In genomic region chr4:152850147-152850546, GRCm38 (mm10) we compare ENCODE assay signal across 27 mouse cellular contexts.
DNase-seq lines count a peak whose midpoint lies in the region; ATAC-seq and TF ChIP-seq lines count a peak whose summit lies in the region.
"Had no signal": no experiment of that assay in that cellular context is flagged by ENCODE, and none has a peak within 500 bp of the region (broad histone marks: within the 10 kb centered on the region; RNA-seq: fewer than 3 reads in every experiment).

No protein-coding gene starts in this region.

- H3K4me3 ChIP-seq in lung, embryonic 14.5 days (ENCODE audit: low read depth, low read length), result no peak overlapping the region
- no peak overlapping the region for H3K4me3 ChIP-seq in lung, adult 2 months (replicated peaks; ENCODE audit: extremely low read depth, low read depth, low read length)
- no peak overlapping the region for H3K4me3 ChIP-seq in intestine, embryonic 16.5 days (ENCODE audit: low read length)
- no peak overlapping the region for H3K4me3 ChIP-seq in stomach, embryonic 16.5 days (replicated peaks; ENCODE audit: low read length)
- H3K4me3 ChIP-seq: limb, embryonic 12.5 days; liver, embryonic 12.5 days; megakaryocyte, embryonic 14.5 days; midbrain, embryonic 12.5 days; neural tube, embryonic 13.5 days had no signal

- 10% methylated on average over 9 of the region's 9 CpGs for WGBS in lung, embryonic 14.5 days
- 11% methylated on average over 9 of the region's 9 CpGs for WGBS in lung, adult 2 months
- 24% methylated on average over 9 of the region's 9 CpGs for WGBS in intestine, embryonic 16.5 days
- WGBS in stomach, embryonic 16.5 days, result 19% methylated on average over 9 of the region's 9 CpGs

- TF ChIP-seq CTCF in lung, embryonic 14.5 days (IDR thresholded peaks at IDR 0.05; ENCODE audit: low read depth), result no peak
- no peak for TF ChIP-seq CTCF in lung, adult 2 months (IDR thresholded peaks at IDR 0.05; ENCODE audit: insufficient read depth, low read length)

- no peaks in the 10 kb centered on the region for H3K9me3 ChIP-seq in lung, embryonic 14.5 days (ENCODE audit: low read depth, low read length)
- H3K9me3 ChIP-seq in intestine, embryonic 16.5 days (ENCODE audit: control insufficient read depth, low read length), result no peaks in the 10 kb centered on the region
- no peaks in the 10 kb centered on the region for H3K9me3 ChIP-seq in stomach, embryonic 16.5 days (replicated peaks; ENCODE audit: control insufficient read depth, low read length)
- H3K9me3 ChIP-seq: limb, embryonic 12.5 days; midbrain, embryonic 12.5 days; neural tube, embryonic 13.5 days had no signal

- H3K4me1 ChIP-seq in lung, embryonic 14.5 days (ENCODE audit: insufficient read depth), result no peaks in the 10 kb centered on the region
- H3K4me1 ChIP-seq in lung, adult 2 months (ENCODE audit: control insufficient read depth, insufficient read depth, low read length), result no peaks in the 10 kb centered on the region
- no peaks in the 10 kb centered on the region for H3K4me1 ChIP-seq in intestine, embryonic 16.5 days (ENCODE audit: control insufficient read depth, insufficient read depth, low read length)
- peaks cover 21% of the 10 kb centered on the region for H3K4me1 ChIP-seq in stomach, embryonic 16.5 days (ENCODE audit: control insufficient read depth, insufficient read depth, low read length)
- H3K4me1 ChIP-seq: limb, embryonic 12.5 days; liver, embryonic 12.5 days; megakaryocyte, embryonic 14.5 days; midbrain, embryonic 12.5 days had no signal

- H3K36me3 ChIP-seq in lung, embryonic 14.5 days (ENCODE audit: insufficient read depth), result no peaks in the 10 kb centered on the region
- no peaks in the 10 kb centered on the region for H3K36me3 ChIP-seq in intestine, embryonic 16.5 days (ENCODE audit: control insufficient read depth, insufficient read depth, low read length)
- H3K36me3 ChIP-seq in stomach, embryonic 16.5 days (ENCODE audit: control insufficient read depth, insufficient read depth, low read length), result no peaks in the 10 kb centered on the region
- H3K36me3 ChIP-seq: limb, embryonic 12.5 days; liver, embryonic 12.5 days; midbrain, embryonic 12.5 days; neural tube, embryonic 13.5 days had no signal

- H3K27me3 ChIP-seq in lung, embryonic 14.5 days (ENCODE audit: insufficient read depth, low read length), result no peaks in the 10 kb centered on the region
- H3K27me3 ChIP-seq in intestine, embryonic 16.5 days (replicated peaks; ENCODE audit: control insufficient read depth, insufficient read depth, low read length), result no peaks in the 10 kb centered on the region
- H3K27me3 ChIP-seq in stomach, embryonic 16.5 days (ENCODE audit: control insufficient read depth, insufficient read depth, low read length), result no peaks in the 10 kb centered on the region
- H3K27me3 ChIP-seq: limb, embryonic 12.5 days; liver, embryonic 12.5 days; megakaryocyte, embryonic 14.5 days; midbrain, embryonic 12.5 days; neural tube, embryonic 13.5 days had no signal

- intact Hi-C loops in left cerebral cortex, postnatal 4 days (cut with DNase I), result no loop called here

- ATAC-seq in lung, embryonic 14.5 days (ENCODE audit: insufficient read depth), result peak; percentile 66
- peak; percentile 46; the same call in 1 of the 2 replicates for ATAC-seq in intestine, embryonic 16.5 days
- peak; percentile 31; the same call in 1 of the 2 replicates for ATAC-seq in stomach, embryonic 16.5 days (ENCODE audit: insufficient read depth, low FRiP score)
- ATAC-seq: activated CD4-positive, CD25-positive, alpha-beta regulatory T cell, adult 4 months; forebrain, embryonic 14.5 days; liver, embryonic 12.5 days; liver, postnatal 0 days had no signal

- no peak for TF ChIP-seq POLR2A in lung, adult 2 months (IDR thresholded peaks at IDR 0.05; ENCODE audit: borderline replicate concordance, extremely low read depth, low read depth, low read length)

- H3K4me2 ChIP-seq in lung, embryonic 14.5 days, result no peak overlapping the region
- no peak overlapping the region for H3K4me2 ChIP-seq in intestine, embryonic 16.5 days (ENCODE audit: low read depth, low read length)
- no peak overlapping the region for H3K4me2 ChIP-seq in stomach, embryonic 16.5 days (ENCODE audit: low read depth, low read length)
- H3K4me2 ChIP-seq: heart, embryonic 11.5 days; hindbrain, embryonic 14.5 days; limb, embryonic 12.5 days; liver, embryonic 12.5 days; midbrain, embryonic 12.5 days; neural tube, embryonic 13.5 days had no signal

- peak; percentile 74 for DNase-seq in lung, embryonic 14.5 days
- DNase-seq in lung, adult 2 months, result no peak
- DNase-seq in lung, postnatal 10 days, result peak; percentile 70
- DNase-seq in T-cell, adult 2 months (ENCODE audit: low spot score), result no peak
- DNase-seq in left cerebral cortex, postnatal 4 days, result no peak
- DNase-seq: adrenal gland, adult 2 months; B cell, adult 2 months; cerebellum, adult 8-10 months; cerebellum, postnatal 25 days; gastrocnemius, postnatal 25 days; heart, adult 11 months; kidney, postnatal 25 days; liver, postnatal 0 days; right cerebral cortex, postnatal 4 days; thymus, adult 18-20 months; thymus, postnatal 25 days had no signal

- H3K9ac ChIP-seq in lung, embryonic 14.5 days, result no peak overlapping the region
- H3K9ac ChIP-seq in intestine, embryonic 16.5 days (ENCODE audit: low read depth, low read length), result no peak overlapping the region
- H3K9ac ChIP-seq in stomach, embryonic 16.5 days (ENCODE audit: low read length), result no peak overlapping the region
- H3K9ac ChIP-seq: hindbrain, embryonic 14.5 days; limb, embryonic 12.5 days; liver, embryonic 12.5 days; liver, postnatal 0 days; midbrain, embryonic 12.5 days; neural tube, embryonic 13.5 days had no signal

- no peak overlapping the region for H3K27ac ChIP-seq in lung, embryonic 14.5 days (ENCODE audit: low read depth)
- H3K27ac ChIP-seq in intestine, embryonic 16.5 days (ENCODE audit: low read length), result no peak overlapping the region
- H3K27ac ChIP-seq in stomach, embryonic 16.5 days (ENCODE audit: low read length), result no peak overlapping the region; the same call in 1 of the 2 replicates
- H3K27ac ChIP-seq: hindbrain, embryonic 14.5 days; limb, embryonic 12.5 days; liver, embryonic 12.5 days; midbrain, embryonic 12.5 days; neural tube, embryonic 13.5 days had no signal

Comparison
In these comparisons a context has a peak if more than half of its experiments do, and no peak if none do; other contexts are left out.
1. DNase-seq: peak in lung, embryonic 14.5 days (single experiment) and lung, postnatal 10 days (single experiment); none in lung, adult 2 months (single experiment), T-cell, adult 2 months (single experiment) and left cerebral cortex, postnatal 4 days (single experiment).
2. Peak in every context shown above with its lines, with median percentiles within 50 percentile points of each other: ATAC-seq.